Mouse (Mus musculus) C2C12 (cell line): ENCODE measurements around the gene Arhgap42.

Experiments
- CEBPB ChIP-seq: IDR thresholded peaks from one replicate; pipeline ENCODE4 v1.6.1; 2011; ENCODE audit warnings: low read depth, mild to moderate bottlenecking, control low read depth, moderate library complexity
- CTCF ChIP-seq: IDR thresholded peaks from one replicate; pipeline ENCODE4 v1.5.1; 2011; ENCODE audit not compliant: control insufficient read depth, insufficient read depth, insufficient read length
- MAX ChIP-seq: IDR thresholded peaks from one replicate; pipeline ENCODE4 v1.6.1; 2011; ENCODE audit warnings: mild to moderate bottlenecking, control low read depth
- MYOD1 ChIP-seq: IDR thresholded peaks from one replicate; pipeline ENCODE4 v1.6.1; 2011; ENCODE audit warnings: low read depth; ENCODE audit not compliant: control insufficient read depth, insufficient read length

- no peak for TF ChIP-seq MAX
- peak; percentile 23 for TF ChIP-seq CTCF
- no peak for TF ChIP-seq MYOD1
- TF ChIP-seq CEBPB, result no peak
Observed at GRCm38 (mm10) chr9:8964512-8965133, 274.3 kb downstream of the Arhgap42 start.
